Mouse (Mus musculus): ENCODE measurements around the gene Kif1b. TPM values are rescaled to one million over a fixed set of nuclear protein-coding genes. Genes with fewer than 3 reads are reported as not detected.
A peak's percentile ranks its signal among the peaks of the same experiment; 100 is the strongest.

The Kif1b gene
- polyA plus RNA-seq, 1 experiment from 2014 or later = 15.2 TPM

DNA sequence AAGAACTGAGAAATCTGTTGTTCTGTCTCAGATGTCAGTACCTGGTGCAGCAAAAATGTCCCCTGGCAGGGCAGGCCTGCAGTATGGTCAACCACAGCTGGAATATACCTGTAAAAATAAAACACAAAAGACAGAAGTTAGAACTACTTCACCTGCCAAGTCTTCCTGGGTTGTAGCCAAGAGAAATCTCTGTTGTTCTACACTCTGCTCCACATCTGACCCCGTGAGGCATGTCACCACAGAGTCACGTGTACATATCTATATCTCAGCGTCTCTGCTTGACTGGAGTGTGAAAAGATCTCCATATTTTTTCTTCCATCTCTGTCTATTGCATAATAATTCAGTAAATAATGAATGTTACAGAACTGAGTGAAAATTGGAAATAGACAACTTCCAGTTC lies 105.0 kb downstream of the Kif1b start:
- Histone ChIP-seq H3K9me3 (ENCODE audit: control insufficient read depth) (no peaks in the 10 kb centered on the region), H3K36me3 (ENCODE audit: control insufficient read depth, insufficient read depth) (peaks cover 72% of the 10 kb centered on the region), H3K27ac (ENCODE audit: low read depth, low read length) (no peak overlapping the region), H3K27me3 (replicated peaks; ENCODE audit: control insufficient read depth, insufficient read depth, low read length) (no peaks in the 10 kb centered on the region), H3K4me3 (ENCODE audit: low read depth, low read length) (no peak overlapping the region), H3K4me1 (replicated peaks; ENCODE audit: control insufficient read depth, insufficient read depth, low read length) (no peaks in the 10 kb centered on the region), H3K9ac (ENCODE audit: low read depth, low read length) (no peak overlapping the region), H3K4me2 (replicated peaks; ENCODE audit: low read depth) (no peak overlapping the region)
- ATAC-seq = no peak
- TF ChIP-seq CTCF (IDR thresholded peaks at IDR 0.05; ENCODE audit: low read depth) = no peak
- WGBS = 74% methylated on average over 3 of the region's 3 CpGs

DNA sequence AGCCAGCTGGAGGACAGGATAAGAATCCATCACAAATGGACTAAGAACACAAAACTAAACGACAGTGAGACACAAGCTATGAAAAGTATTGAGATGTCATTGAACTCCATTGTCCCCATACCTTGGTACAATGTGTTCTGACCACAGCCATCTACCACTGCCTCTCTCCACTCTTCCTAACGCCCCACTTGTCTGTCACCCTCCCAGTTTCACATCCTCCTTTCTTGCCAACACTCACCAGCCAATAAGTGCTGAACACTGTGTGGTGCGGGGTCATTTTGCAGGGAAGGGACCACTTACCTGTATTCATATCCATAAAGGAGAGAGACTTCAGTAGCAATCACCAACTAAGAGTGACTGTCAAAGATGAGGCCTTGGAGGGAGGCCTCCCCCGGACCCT lies 106.4 kb downstream of the Kif1b start:
- H3K4me1 ChIP-seq (replicated peaks; ENCODE audit: control insufficient read depth, insufficient read depth, low read length) = no peaks in the 10 kb centered on the region
- H3K27ac ChIP-seq (ENCODE audit: low read depth, low read length) = no peak overlapping the region
- no peaks in the 10 kb centered on the region for H3K9me3 ChIP-seq (ENCODE audit: control insufficient read depth)
- ATAC-seq = no peak
- H3K9ac ChIP-seq (ENCODE audit: low read depth, low read length) = no peak overlapping the region
- 91% methylated on average over 4 of the region's 4 CpGs for WGBS
- no peak overlapping the region for H3K4me2 ChIP-seq (replicated peaks; ENCODE audit: low read depth)
- TF ChIP-seq CTCF (IDR thresholded peaks at IDR 0.05; ENCODE audit: low read depth) = no peak
- H3K27me3 ChIP-seq (replicated peaks; ENCODE audit: control insufficient read depth, insufficient read depth, low read length) = no peaks in the 10 kb centered on the region
- no peak overlapping the region for H3K4me3 ChIP-seq (ENCODE audit: low read depth, low read length)
- peaks cover 69% of the 10 kb centered on the region for H3K36me3 ChIP-seq (ENCODE audit: control insufficient read depth, insufficient read depth)

DNA sequence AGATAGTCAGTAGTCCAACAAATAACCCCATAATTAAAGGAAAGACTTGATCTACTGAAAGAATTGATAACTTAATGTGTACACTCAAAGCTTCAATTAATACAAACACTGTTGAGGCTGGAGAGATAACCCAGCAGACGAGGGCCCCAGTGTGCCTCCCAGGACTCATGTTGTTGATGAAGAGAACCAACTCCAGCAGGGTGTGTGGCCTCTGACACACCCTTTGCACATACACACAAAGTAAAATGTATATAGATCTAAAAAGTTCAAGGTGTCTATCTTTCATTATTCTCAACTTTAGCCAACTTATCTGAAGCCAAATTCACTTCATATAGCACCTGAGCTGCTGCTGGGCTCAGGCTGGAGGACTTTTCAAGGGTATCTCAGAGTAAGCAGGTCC lies 110.3 kb downstream of the Kif1b start:
- no peak for ATAC-seq
- TF ChIP-seq CTCF (IDR thresholded peaks at IDR 0.05; ENCODE audit: low read depth) = no peak
- H3K4me2 ChIP-seq (replicated peaks; ENCODE audit: low read depth) = no peak overlapping the region
- no peak overlapping the region for H3K27ac ChIP-seq (ENCODE audit: low read depth, low read length)
- no peaks in the 10 kb centered on the region for H3K9me3 ChIP-seq (ENCODE audit: control insufficient read depth)
- H3K36me3 ChIP-seq (ENCODE audit: control insufficient read depth, insufficient read depth) = peaks cover 65% of the 10 kb centered on the region
- no peaks in the 10 kb centered on the region for H3K27me3 ChIP-seq (replicated peaks; ENCODE audit: control insufficient read depth, insufficient read depth, low read length)
- no peaks in the 10 kb centered on the region for H3K4me1 ChIP-seq (replicated peaks; ENCODE audit: control insufficient read depth, insufficient read depth, low read length)
- no peak overlapping the region for H3K9ac ChIP-seq (ENCODE audit: low read depth, low read length)
- WGBS = 45% methylated on average over 1 of the region's 1 CpGs
- no peak overlapping the region for H3K4me3 ChIP-seq (ENCODE audit: low read depth, low read length)

DNA sequence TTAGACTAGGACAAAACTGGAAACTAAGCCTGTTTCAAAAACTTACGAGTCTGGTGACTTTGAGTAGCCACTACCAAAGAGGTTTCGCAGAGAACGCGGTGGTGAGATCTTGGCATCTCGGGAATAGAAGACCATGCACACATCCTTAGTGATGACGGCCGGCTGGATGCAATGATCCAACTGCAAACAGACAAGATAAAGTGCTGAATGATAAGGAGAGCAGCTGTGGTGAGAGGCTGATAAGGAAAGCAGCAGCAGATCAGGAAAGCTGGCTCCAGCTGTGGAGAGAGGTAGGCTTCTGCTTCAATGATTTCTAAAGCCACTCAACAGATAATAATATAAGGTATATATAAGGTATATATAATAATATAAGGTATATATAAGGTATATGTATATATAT lies 116.4 kb downstream of the Kif1b start:
- Histone ChIP-seq H3K4me2 (replicated peaks; ENCODE audit: low read depth) (no peak overlapping the region), H3K27ac (ENCODE audit: low read depth, low read length) (no peak overlapping the region), H3K4me1 (replicated peaks; ENCODE audit: control insufficient read depth, insufficient read depth, low read length) (no peaks in the 10 kb centered on the region), H3K9ac (ENCODE audit: low read depth, low read length) (no peak overlapping the region), H3K27me3 (replicated peaks; ENCODE audit: control insufficient read depth, insufficient read depth, low read length) (no peaks in the 10 kb centered on the region), H3K4me3 (ENCODE audit: low read depth, low read length) (no peak overlapping the region), H3K36me3 (ENCODE audit: control insufficient read depth, insufficient read depth) (peaks cover 60% of the 10 kb centered on the region), H3K9me3 (ENCODE audit: control insufficient read depth) (no peaks in the 10 kb centered on the region)
- WGBS = 74% methylated on average over 7 of the region's 7 CpGs
- no peak for TF ChIP-seq CTCF (IDR thresholded peaks at IDR 0.05; ENCODE audit: low read depth)
- ATAC-seq = no peak

DNA sequence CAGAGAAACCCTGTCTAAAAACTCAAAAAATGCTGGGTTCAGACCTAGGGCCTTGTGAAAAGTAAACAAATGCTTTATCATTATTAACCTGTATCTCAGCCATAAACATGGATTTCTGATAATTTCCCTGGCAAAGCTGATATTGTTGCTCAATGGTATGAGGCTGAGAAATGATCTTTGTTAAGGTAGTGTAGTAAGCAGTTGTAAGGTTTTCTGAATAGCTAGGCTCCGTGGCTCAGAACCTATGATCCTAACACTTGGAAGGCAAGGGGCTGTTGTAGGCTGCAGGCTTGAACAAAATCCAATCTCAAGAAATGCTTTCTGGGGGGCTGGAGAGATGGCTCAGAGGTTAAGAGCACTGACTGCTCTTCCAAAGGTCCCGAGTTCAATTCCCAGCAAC lies 118.9 kb downstream of the Kif1b start:
- no peak for TF ChIP-seq CTCF (IDR thresholded peaks at IDR 0.05; ENCODE audit: low read depth)
- Histone ChIP-seq H3K27ac (ENCODE audit: low read depth, low read length) (no peak overlapping the region), H3K4me1 (replicated peaks; ENCODE audit: control insufficient read depth, insufficient read depth, low read length) (no peaks in the 10 kb centered on the region), H3K4me2 (replicated peaks; ENCODE audit: low read depth) (no peak overlapping the region), H3K36me3 (ENCODE audit: control insufficient read depth, insufficient read depth) (peaks cover 71% of the 10 kb centered on the region), H3K27me3 (replicated peaks; ENCODE audit: control insufficient read depth, insufficient read depth, low read length) (no peaks in the 10 kb centered on the region), H3K9me3 (ENCODE audit: control insufficient read depth) (no peaks in the 10 kb centered on the region), H3K9ac (ENCODE audit: low read depth, low read length) (no peak overlapping the region), H3K4me3 (ENCODE audit: low read depth, low read length) (no peak overlapping the region)
- no peak for ATAC-seq
- WGBS = 64% methylated on average over 2 of the region's 2 CpGs

DNA sequence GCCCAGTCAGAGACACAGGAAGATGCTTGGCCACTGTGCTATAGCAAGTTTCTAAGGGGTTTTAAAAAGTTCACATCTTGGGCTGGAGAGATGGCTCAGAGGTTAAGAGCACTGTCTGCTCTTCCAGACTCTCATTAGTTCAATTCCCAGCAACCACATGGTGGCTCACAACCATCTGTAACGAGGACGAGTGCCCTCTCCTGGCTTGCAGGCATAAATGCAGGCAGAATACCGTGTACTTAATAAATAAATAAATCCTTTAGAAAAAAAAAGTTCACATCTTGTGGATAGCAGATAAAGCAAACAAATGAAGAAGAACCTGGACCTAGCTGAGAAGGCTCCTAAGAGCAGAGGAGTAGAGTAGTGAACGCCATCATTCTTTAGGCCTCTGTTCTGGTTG lies 124.7 kb downstream of the Kif1b start:
- Histone ChIP-seq H3K9me3 (ENCODE audit: control insufficient read depth) (no peaks in the 10 kb centered on the region), H3K4me3 (ENCODE audit: low read depth, low read length) (no peak overlapping the region), H3K4me1 (replicated peaks; ENCODE audit: control insufficient read depth, insufficient read depth, low read length) (no peaks in the 10 kb centered on the region), H3K27me3 (replicated peaks; ENCODE audit: control insufficient read depth, insufficient read depth, low read length) (no peaks in the 10 kb centered on the region), H3K27ac (ENCODE audit: low read depth, low read length) (no peak overlapping the region), H3K9ac (ENCODE audit: low read depth, low read length) (no peak overlapping the region), H3K4me2 (replicated peaks; ENCODE audit: low read depth) (no peak overlapping the region), H3K36me3 (ENCODE audit: control insufficient read depth, insufficient read depth) (peaks cover 74% of the 10 kb centered on the region)
- 69% methylated on average over 4 of the region's 4 CpGs for WGBS
- ATAC-seq = no peak
- TF ChIP-seq CTCF (IDR thresholded peaks at IDR 0.05; ENCODE audit: low read depth) = peak; percentile 68

DNA sequence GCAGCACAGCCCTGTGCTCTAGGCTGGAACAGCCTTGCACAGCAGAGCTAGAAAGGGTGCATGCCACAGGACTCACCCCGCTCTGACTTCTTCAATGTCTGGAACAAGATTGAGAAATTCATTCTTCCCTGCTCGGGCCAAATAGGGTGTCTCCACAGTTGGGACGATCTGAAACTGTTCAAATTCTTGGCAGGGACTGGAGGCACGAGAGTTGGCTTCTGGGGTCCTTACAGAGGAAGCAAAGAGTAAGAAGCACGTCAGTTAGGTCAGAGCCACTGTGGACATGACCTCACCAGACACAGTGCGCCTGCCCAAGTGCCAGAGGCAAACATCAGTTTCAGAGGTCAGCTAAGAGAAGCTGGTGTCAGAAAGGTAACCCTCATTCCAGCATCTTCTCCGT lies 125.3 kb downstream of the Kif1b start:
- no peak for TF ChIP-seq CTCF (IDR thresholded peaks at IDR 0.05; ENCODE audit: low read depth)
- no peaks in the 10 kb centered on the region for H3K9me3 ChIP-seq (ENCODE audit: control insufficient read depth)
- peaks cover 68% of the 10 kb centered on the region for H3K36me3 ChIP-seq (ENCODE audit: control insufficient read depth, insufficient read depth)
- 92% methylated on average over 7 of the region's 7 CpGs for WGBS
- ATAC-seq = no peak
- H3K27me3 ChIP-seq (replicated peaks; ENCODE audit: control insufficient read depth, insufficient read depth, low read length) = no peaks in the 10 kb centered on the region
- H3K4me2 ChIP-seq (replicated peaks; ENCODE audit: low read depth) = no peak overlapping the region
- no peak overlapping the region for H3K27ac ChIP-seq (ENCODE audit: low read depth, low read length)
- H3K4me1 ChIP-seq (replicated peaks; ENCODE audit: control insufficient read depth, insufficient read depth, low read length) = no peaks in the 10 kb centered on the region
- H3K9ac ChIP-seq (ENCODE audit: low read depth, low read length) = no peak overlapping the region
- H3K4me3 ChIP-seq (ENCODE audit: low read depth, low read length) = no peak overlapping the region

Data from intestine, postnatal 0 days (tissue).